Mouse (Mus musculus) lung, embryonic 14.5 days (tissue): ENCODE data around the gene Gns. TPM values are rescaled to one million over a fixed set of nuclear protein-coding genes. Genes with fewer than 3 reads are reported as not detected.

Source experiments
- ATAC-seq: fragments of 200-750 bp; cut with Nextera tagmentation; 2 replicates; pipeline ENCODE4 v1.8.0; 2017; ENCODE audit warnings: mild to moderate bottlenecking, moderate TSS enrichment, moderate library complexity; ENCODE audit not compliant: insufficient read depth
- DNase-seq: peaks from one replicate; pipeline ENCODE4 v3.0.0-alpha.2; 2015
- H3K27ac ChIP-seq: fragments of 300-500 bp; sonication (generic); 2 replicates; pipeline ENCODE4 v1.5.1; 2014; ENCODE audit warnings: low read depth, mild to moderate bottlenecking, moderate library complexity
- H3K27me3 ChIP-seq: fragments of 300-500 bp; sonication (generic); 2 replicates; pipeline ENCODE4 v1.6.1; 2014; ENCODE audit warnings: low read length, control low read depth; ENCODE audit not compliant: insufficient read depth
- H3K36me3 ChIP-seq: fragments of 300-500 bp; sonication (generic); 2 replicates; pipeline ENCODE4 v1.6.1; 2014; ENCODE audit warnings: control low read depth; ENCODE audit not compliant: insufficient read depth
- H3K4me1 ChIP-seq: fragments of 300-500 bp; sonication (generic); 2 replicates; pipeline ENCODE4 v1.6.1; 2014; ENCODE audit warnings: antibody characterized with exemption, control low read depth; ENCODE audit not compliant: insufficient read depth
- H3K4me2 ChIP-seq: fragments of 300-500 bp; sonication (generic); 2 replicates; pipeline ENCODE4 v1.6.1; 2014; ENCODE audit warnings: mild to moderate bottlenecking
- H3K4me3 ChIP-seq: fragments of 300-500 bp; sonication (generic); 2 replicates; pipeline ENCODE4 v1.5.1; 2014; ENCODE audit warnings: low read depth, low read length
- H3K9ac ChIP-seq: fragments of 300-500 bp; sonication (generic); 2 replicates; pipeline ENCODE4 v1.6.1; 2014
- H3K9me3 ChIP-seq: fragments of 300-500 bp; sonication (generic); 2 replicates; pipeline ENCODE4 v1.6.1; 2016; ENCODE audit warnings: low read depth, low read length, control low read depth
- CTCF ChIP-seq: IDR thresholded peaks from 2 replicates; pipeline ENCODE4 v1.5.1; 2016; ENCODE audit warnings: antibody characterized with exemption, low read depth
- WGBS: fragments of 180-500 bp; shearing (Covaris S2); extraction: QIAGEN DNeasy Blood & Tissue Kit; methylation state at CpG from one replicate; pipeline ENCODE4 v1.1.7; 2014; 5-methylcytosine and 5-hydroxymethylcytosine counted together
- polyA plus RNA-seq: library from polyadenylated mRNA; unstranded; fragments of >200 nt; fragmentation: Nextera tagmentation; extraction: Ambion mirVana; gene quantifications from 2 replicates; pipeline ENCODE4 v1.2.1, GENCODE M21; 2014

The Gns gene
- polyA plus RNA-seq, 1 experiment from 2014 or later = 46.9 TPM

- H3K27me3 ChIP-seq = no peaks in the 10 kb centered on the region
- 52% methylated on average over 9 of the region's 9 CpGs for WGBS
- H3K9me3 ChIP-seq = no peaks in the 10 kb centered on the region
- ATAC-seq (no peak), DNase-seq (no peak)
- no peaks in the 10 kb centered on the region for H3K36me3 ChIP-seq
- H3K4me3 ChIP-seq = no peak overlapping the region
- H3K4me1 ChIP-seq = no peaks in the 10 kb centered on the region
- no peak for TF ChIP-seq CTCF
- H3K9ac ChIP-seq = no peak overlapping the region
- no peak overlapping the region for H3K4me2 ChIP-seq
- no peak overlapping the region for H3K27ac ChIP-seq
Observed at GRCm38 (mm10) chr10:121403104-121403503, 38.2 kb downstream of the Gns start.

- Histone ChIP-seq H3K4me1 (no peaks in the 10 kb centered on the region), H3K27me3 (no peaks in the 10 kb centered on the region), H3K36me3 (no peaks in the 10 kb centered on the region), H3K9me3 (no peaks in the 10 kb centered on the region), H3K4me2 (no peak overlapping the region), H3K27ac (no peak overlapping the region), H3K4me3 (no peak overlapping the region), H3K9ac (no peak overlapping the region)
- 72% methylated on average over 6 of the region's 9 CpGs for WGBS
- ATAC-seq (no peak), DNase-seq (no peak)
- no peak for TF ChIP-seq CTCF
Observed at GRCm38 (mm10) chr10:121403946-121404345, 39.1 kb downstream of the Gns start.

- peaks cover 35% of the 10 kb centered on the region for H3K36me3 ChIP-seq
- peaks cover 4% of the 10 kb centered on the region; the same call in 1 of the 2 replicates for H3K4me1 ChIP-seq
- H3K4me3 ChIP-seq = no peak overlapping the region
- WGBS = 60% methylated on average over 7 of the region's 7 CpGs
- no peak overlapping the region for H3K27ac ChIP-seq
- no peak for ATAC-seq
- H3K4me2 ChIP-seq = no peak overlapping the region
- no peak overlapping the region for H3K9ac ChIP-seq
- peak; percentile 71 for DNase-seq
- TF ChIP-seq CTCF = peak; percentile 91
- no peaks in the 10 kb centered on the region for H3K9me3 ChIP-seq
- no peaks in the 10 kb centered on the region for H3K27me3 ChIP-seq
Observed at GRCm38 (mm10) chr10:121409717-121410116, 44.8 kb downstream of the Gns start.

- no peak overlapping the region for H3K27ac ChIP-seq
- ATAC-seq (no peak), DNase-seq (no peak)
- H3K36me3 ChIP-seq = peaks cover 55% of the 10 kb centered on the region
- no peak overlapping the region for H3K9ac ChIP-seq
- 70% methylated on average over 11 of the region's 11 CpGs for WGBS
- H3K9me3 ChIP-seq = no peaks in the 10 kb centered on the region
- H3K4me1 ChIP-seq = peaks cover 7% of the 10 kb centered on the region; the same call in 1 of the 2 replicates
- no peak for TF ChIP-seq CTCF
- H3K4me3 ChIP-seq = no peak overlapping the region
- no peak overlapping the region for H3K4me2 ChIP-seq
- no peaks in the 10 kb centered on the region for H3K27me3 ChIP-seq
Observed at GRCm38 (mm10) chr10:121411721-121412455, 47.0 kb downstream of the Gns start.

- WGBS = 82% methylated on average over 17 of the region's 17 CpGs
- DNase-seq = peak; percentile 19
- H3K4me3 ChIP-seq = no peak overlapping the region
- ATAC-seq = no peak
- no peak for TF ChIP-seq CTCF
- no peaks in the 10 kb centered on the region for H3K9me3 ChIP-seq
- peaks cover 7% of the 10 kb centered on the region; the same call in 1 of the 2 replicates for H3K4me1 ChIP-seq
- H3K27me3 ChIP-seq = no peaks in the 10 kb centered on the region
- H3K36me3 ChIP-seq = peaks cover 55% of the 10 kb centered on the region
- H3K4me2 ChIP-seq = no peak overlapping the region
- H3K9ac ChIP-seq = no peak overlapping the region
- no peak overlapping the region for H3K27ac ChIP-seq
Observed at GRCm38 (mm10) chr10:121412824-121413223, 47.9 kb downstream of the Gns start.

GRCm38 (mm10) chr10:121414127-121414526, 49.2 kb downstream of the Gns start:
- ATAC-seq (no peak), DNase-seq (no peak)
- peaks cover 55% of the 10 kb centered on the region for H3K36me3 ChIP-seq

GRCm38 (mm10) chr10:121418835-121419234, 53.9 kb downstream of the Gns start:
- H3K4me2 ChIP-seq = no peak overlapping the region
- H3K27ac ChIP-seq = no peak overlapping the region
- TF ChIP-seq CTCF = no peak
- H3K9ac ChIP-seq = no peak overlapping the region
- H3K9me3 ChIP-seq = no peaks in the 10 kb centered on the region
- WGBS = 77% methylated on average over 14 of the region's 14 CpGs
- H3K27me3 ChIP-seq = no peaks in the 10 kb centered on the region
- H3K4me1 ChIP-seq = peaks cover 18% of the 10 kb centered on the region
- no peak for DNase-seq
- no peak for ATAC-seq
- H3K4me3 ChIP-seq = no peak overlapping the region
- H3K36me3 ChIP-seq = peaks cover 27% of the 10 kb centered on the region

More at GRCm38 (mm10) chr10:121414127-121414526, 49.2 kb downstream of the Gns start:
- no peak overlapping the region for H3K4me2 ChIP-seq
- H3K9ac ChIP-seq = no peak overlapping the region
- no peak for TF ChIP-seq CTCF
- WGBS = 71% methylated on average over 13 of the region's 13 CpGs
- H3K4me1 ChIP-seq = peaks cover 7% of the 10 kb centered on the region; the same call in 1 of the 2 replicates
- H3K4me3 ChIP-seq = no peak overlapping the region
- no peaks in the 10 kb centered on the region for H3K27me3 ChIP-seq
- no peaks in the 10 kb centered on the region for H3K9me3 ChIP-seq
- H3K27ac ChIP-seq = no peak overlapping the region
